Comparison of ENCODE assay signal across 9 mouse cellular contexts in the genomic region with DNA sequence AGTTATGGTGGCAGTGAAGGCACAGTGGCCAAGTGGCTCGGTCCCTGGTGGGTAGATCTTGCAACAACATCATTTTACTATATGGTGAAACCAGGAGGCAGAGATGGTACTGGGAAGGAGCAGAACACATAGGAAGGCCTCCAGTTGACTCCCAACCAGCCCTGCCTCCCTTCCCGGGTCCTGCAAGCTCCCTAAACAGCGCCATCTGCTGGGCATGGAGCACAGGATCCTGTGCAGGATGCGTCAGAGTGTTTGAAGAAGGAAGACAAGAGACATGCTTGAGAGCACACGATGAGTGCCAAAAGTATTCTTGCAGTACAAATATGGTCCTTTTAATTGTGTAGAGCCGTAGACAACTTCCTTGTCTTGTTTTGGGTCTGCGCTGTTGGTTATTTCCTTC. TPM values are rescaled to one million over a fixed set of nuclear protein-coding genes. Genes with fewer than 3 reads are reported as not detected.
DNase-seq lines count a peak whose midpoint lies in the region; ATAC-seq and TF ChIP-seq lines count a peak whose summit lies in the region.
"Had no signal": no experiment of that assay in that cellular context is flagged by ENCODE, and none has a peak within 500 bp of the region (broad histone marks: within the 10 kb centered on the region; RNA-seq: fewer than 3 reads in every experiment).

No protein-coding gene starts in this region.

- no peak overlapping the region for H3K4me3 ChIP-seq in kidney, adult 2 months (ENCODE audit: insufficient read depth, low read depth, low read length)
- H3K4me3 ChIP-seq in kidney, embryonic 14.5 days (ENCODE audit: low read length), result no peak overlapping the region
- no peak overlapping the region for H3K4me3 ChIP-seq in embryonic fibroblast, embryonic 13.5 days (ENCODE audit: insufficient read depth, low read length)
- no peak overlapping the region for H3K4me3 ChIP-seq in lung, embryonic 14.5 days (ENCODE audit: low read depth, low read length)
- H3K4me3 ChIP-seq: embryonic facial prominence, embryonic 13.5 days; liver, embryonic 15.5 days had no signal

- H3K27me3 ChIP-seq in kidney, adult 2 months (replicated peaks; ENCODE audit: control insufficient read depth, insufficient read depth, low read length), result no peaks in the 10 kb centered on the region
- no peaks in the 10 kb centered on the region for H3K27me3 ChIP-seq in kidney, embryonic 14.5 days (ENCODE audit: control insufficient read depth, insufficient read depth, low read length)
- H3K27me3 ChIP-seq in lung, embryonic 14.5 days (ENCODE audit: insufficient read depth, low read length), result no peaks in the 10 kb centered on the region
- H3K27me3 ChIP-seq: embryonic facial prominence, embryonic 13.5 days; liver, embryonic 15.5 days had no signal

- DNase-seq in kidney, adult 2 months, result peak; percentile 68
- DNase-seq in ES-CJ7 (ENCODE audit: low read depth, low spot score), result peak; percentile 32
- DNase-seq in adrenal gland, adult 2 months, result peak; percentile 64
- DNase-seq in lung, embryonic 14.5 days, result peak; percentile 71
- DNase-seq in thymus, postnatal 4 days, result peak; percentile 66

- no peak for ATAC-seq in kidney, embryonic 14.5 days (ENCODE audit: low FRiP score, low TSS enrichment)
- no peak for ATAC-seq in lung, embryonic 14.5 days (ENCODE audit: insufficient read depth)

- H3K36me3 ChIP-seq in kidney, adult 2 months (ENCODE audit: control insufficient read depth, insufficient read depth, low read length), result no peaks in the 10 kb centered on the region
- H3K36me3 ChIP-seq in kidney, embryonic 14.5 days (ENCODE audit: control insufficient read depth, insufficient read depth, low read length), result no peaks in the 10 kb centered on the region
- no peaks in the 10 kb centered on the region for H3K36me3 ChIP-seq in lung, embryonic 14.5 days (ENCODE audit: insufficient read depth)
- H3K36me3 ChIP-seq: embryonic facial prominence, embryonic 13.5 days; liver, embryonic 15.5 days had no signal

- H3K9me3 ChIP-seq in kidney, embryonic 14.5 days (ENCODE audit: control insufficient read depth, low read length), result no peaks in the 10 kb centered on the region
- H3K9me3 ChIP-seq in lung, embryonic 14.5 days (ENCODE audit: low read depth, low read length), result no peaks in the 10 kb centered on the region
- H3K9me3 ChIP-seq: embryonic facial prominence, embryonic 13.5 days; liver, embryonic 15.5 days had no signal

- no peak overlapping the region for H3K4me2 ChIP-seq in kidney, embryonic 14.5 days (replicated peaks; ENCODE audit: low read depth, low read length)
- no peak overlapping the region for H3K4me2 ChIP-seq in lung, embryonic 14.5 days
- H3K4me2 ChIP-seq: embryonic facial prominence, embryonic 13.5 days; liver, embryonic 15.5 days had no signal

- H3K4me1 ChIP-seq in kidney, adult 2 months (ENCODE audit: control insufficient read depth, insufficient read depth, low read length), result peaks cover 2% of the 10 kb centered on the region; the same call in 1 of the 2 replicates
- peaks cover 7% of the 10 kb centered on the region; the same call in 1 of the 2 replicates for H3K4me1 ChIP-seq in kidney, embryonic 14.5 days (ENCODE audit: control insufficient read depth, insufficient read depth, low read length)
- no peaks in the 10 kb centered on the region; the same call in 1 of the 2 replicates for H3K4me1 ChIP-seq in embryonic fibroblast, embryonic 13.5 days (ENCODE audit: control insufficient read depth, insufficient read depth, low read length)
- H3K4me1 ChIP-seq in lung, embryonic 14.5 days (ENCODE audit: insufficient read depth), result peaks cover 29% of the 10 kb centered on the region
- H3K4me1 ChIP-seq: liver, embryonic 15.5 days had no signal

- no peak for TF ChIP-seq POLR2A in kidney, adult 2 months (IDR thresholded peaks at IDR 0.05; ENCODE audit: low read depth, low read length)
- no peak for TF ChIP-seq POLR2A in embryonic fibroblast, embryonic 13.5 days (IDR thresholded peaks at IDR 0.05; ENCODE audit: low read depth, low read length)

- 46% methylated on average over 7 of the region's 7 CpGs for WGBS in kidney, adult 2 months
- 65% methylated on average over 7 of the region's 7 CpGs for WGBS in kidney, embryonic 14.5 days
- WGBS in lung, embryonic 14.5 days, result 60% methylated on average over 7 of the region's 7 CpGs

- no peak overlapping the region for H3K27ac ChIP-seq in kidney, adult 2 months (ENCODE audit: insufficient read depth, low read depth, low read length)
- H3K27ac ChIP-seq in kidney, embryonic 14.5 days (ENCODE audit: low read depth, low read length), result no peak overlapping the region
- no peak overlapping the region for H3K27ac ChIP-seq in embryonic fibroblast, embryonic 13.5 days (ENCODE audit: insufficient read depth, low read length)
- H3K27ac ChIP-seq in lung, embryonic 14.5 days (ENCODE audit: low read depth), result no peak overlapping the region
- H3K27ac ChIP-seq: embryonic facial prominence, embryonic 13.5 days; liver, embryonic 15.5 days had no signal

- TF ChIP-seq CTCF in kidney, adult 2 months (conservative IDR thresholded peaks at IDR 0.05; ENCODE audit: insufficient read depth, insufficient read length, low read depth, low read length), result peak; percentile 81
- peak; percentile 49; the same call in 1 of the 2 replicates for TF ChIP-seq CTCF in embryonic fibroblast, embryonic 13.5 days (IDR thresholded peaks at IDR 0.05; ENCODE audit: borderline replicate concordance, insufficient read depth, low read length)
- TF ChIP-seq CTCF in lung, embryonic 14.5 days (IDR thresholded peaks at IDR 0.05; ENCODE audit: low read depth), result peak; percentile 75

- no peak overlapping the region for H3K9ac ChIP-seq in kidney, embryonic 14.5 days (ENCODE audit: low read depth, low read length)
- H3K9ac ChIP-seq in lung, embryonic 14.5 days, result no peak overlapping the region
- H3K9ac ChIP-seq: embryonic facial prominence, embryonic 13.5 days; liver, embryonic 15.5 days had no signal

RNA-seq across cellular contexts. Expression of gene Peli2, which starts 49.3 kb away (rescaled TPM):
- 31.7 and 37.6 TPM in 2 replicates for polyA plus RNA-seq in kidney, adult 2 months (2012; rRNA removed)
- 6.1 and 10.8 TPM in 2 replicates for polyA plus RNA-seq in kidney, embryonic 14.5 days (2014; fragmentation: Nextera tagmentation; extraction: Ambion mirVana)
- 10 to 100 TPM; 26.6 to 30.2 TPM for total RNA-seq in adrenal gland, adult 2 months (2021)
- polyA plus RNA-seq in adrenal gland, adult 2 months (2012; rRNA removed), result 7.5 and 8.1 TPM in 2 replicates
- 5.5 and 9.0 TPM in 2 replicates for polyA plus RNA-seq in embryonic fibroblast, embryonic 13.5 days (2011; ENCODE audit: insufficient read length, low read depth, missing spikeins)
- polyA plus RNA-seq in lung, embryonic 14.5 days (2014; fragmentation: Nextera tagmentation; extraction: Ambion mirVana), result 16.0 and 16.5 TPM in 2 replicates
